Mouse (Mus musculus): ENCODE results near the gene Gdpd5. TPM values are rescaled to one million over a fixed set of nuclear protein-coding genes. Genes with fewer than 3 reads are reported as not detected.

The Gdpd5 gene
- polyA plus RNA-seq, 1 experiment from 2014 or later, result 10.8 TPM

- Histone ChIP-seq H3K27me3 (no peaks in the 10 kb centered on the region), H3K9me3 (no peaks in the 10 kb centered on the region), H3K4me3 (peak overlapping the region; percentile 60), H3K27ac (peak overlapping the region; percentile 95), H3K4me2 (peak overlapping the region; percentile 83), H3K4me1 (peaks cover 36% of the 10 kb centered on the region), H3K36me3 (peaks cover 22% of the 10 kb centered on the region), H3K9ac (peak overlapping the region; percentile 86)
- peak; percentile 77 for ATAC-seq (ENCODE audit: insufficient number of reproducible peaks, insufficient read depth, low FRiP score, low TSS enrichment, low read depth)
- under 1% methylated on average over 109 of the region's 145 CpGs for WGBS
These were observed 87.3 kb downstream of the Gdpd5 start for GRCm38 (mm10) chr7:99468283-99469132.

- H3K36me3 ChIP-seq, result peaks cover 36% of the 10 kb centered on the region
- H3K4me1 ChIP-seq, result peaks cover 36% of the 10 kb centered on the region
- H3K27ac ChIP-seq, result no peak overlapping the region
- peak overlapping the region; percentile 86; the same call in 1 of the 2 replicates for H3K9ac ChIP-seq
- no peak for ATAC-seq (ENCODE audit: insufficient number of reproducible peaks, insufficient read depth, low FRiP score, low TSS enrichment, low read depth)
- H3K4me3 ChIP-seq, result no peak overlapping the region
- H3K9me3 ChIP-seq, result no peaks in the 10 kb centered on the region
- peak overlapping the region; percentile 83; the same call in 1 of the 2 replicates for H3K4me2 ChIP-seq
- H3K27me3 ChIP-seq, result no peaks in the 10 kb centered on the region
- WGBS, result 82% methylated on average over 17 of the region's 17 CpGs
These were observed 88.6 kb downstream of the Gdpd5 start for GRCm38 (mm10) chr7:99469680-99470405.

DNA sequence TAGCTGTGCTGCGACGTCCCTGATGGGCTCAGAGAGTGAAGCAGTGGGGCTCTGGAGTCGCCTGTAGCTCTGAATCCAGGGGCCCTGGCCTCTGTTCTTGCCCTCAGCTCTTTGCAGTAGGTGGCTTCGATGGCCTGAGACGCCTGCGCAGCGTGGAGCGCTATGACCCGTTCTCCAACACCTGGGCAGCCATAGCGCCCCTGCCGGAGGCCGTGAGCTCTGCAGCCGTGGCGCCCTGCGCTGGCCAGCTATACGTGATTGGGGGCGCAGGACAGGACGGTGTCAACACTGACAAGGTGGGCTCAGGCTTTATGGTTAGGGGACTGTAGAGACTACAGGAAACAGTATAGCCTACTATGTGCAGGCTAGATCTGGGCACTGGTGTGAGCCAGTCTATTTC, 90.4 kb downstream of the Gdpd5 start:
- 54% methylated on average over 18 of the region's 18 CpGs for WGBS
- Histone ChIP-seq H3K4me3 (no peak overlapping the region), H3K4me1 (peaks cover 19% of the 10 kb centered on the region), H3K27me3 (no peaks in the 10 kb centered on the region), H3K9me3 (no peaks in the 10 kb centered on the region), H3K9ac (no peak overlapping the region), H3K4me2 (no peak overlapping the region), H3K27ac (no peak overlapping the region), H3K36me3 (peaks cover 49% of the 10 kb centered on the region)
- ATAC-seq (ENCODE audit: insufficient number of reproducible peaks, insufficient read depth, low FRiP score, low TSS enrichment, low read depth), result no peak

DNA sequence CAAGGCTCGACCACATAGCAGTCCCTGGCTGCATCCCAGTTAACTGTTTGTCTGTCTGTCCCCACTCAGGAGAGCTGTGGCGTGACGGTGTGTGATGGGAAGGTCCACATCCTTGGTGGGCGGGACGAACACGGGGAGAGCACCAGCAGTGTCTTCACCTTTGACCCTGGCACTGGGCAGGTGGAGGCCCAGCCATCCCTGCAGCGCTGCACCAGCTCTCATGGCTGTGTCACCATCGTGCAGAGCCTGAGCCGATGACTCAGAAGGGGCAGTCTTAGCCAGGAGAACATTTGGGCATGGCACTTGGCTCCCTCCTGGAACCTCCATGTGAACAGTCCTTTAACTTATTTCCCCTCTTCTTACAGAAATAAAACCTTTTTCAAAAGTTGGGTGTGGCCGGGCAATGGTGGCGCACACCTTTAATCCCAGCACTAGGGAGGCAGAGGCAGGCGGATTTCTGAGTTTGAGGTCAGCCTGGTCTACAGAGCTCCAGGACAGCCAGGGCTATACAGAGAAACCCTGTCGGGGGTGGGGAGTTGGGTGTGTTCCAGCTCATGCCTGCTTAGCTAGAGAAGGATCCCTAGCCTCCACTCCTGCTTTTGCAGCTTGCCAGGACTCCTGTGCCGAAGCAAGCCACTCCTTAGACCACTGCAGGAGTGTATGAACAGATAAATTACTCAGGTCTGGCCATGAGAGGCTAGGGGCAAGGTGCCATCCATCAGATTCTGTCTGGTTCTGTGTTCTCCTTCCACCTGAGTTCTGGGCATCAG, 92.6 kb downstream of the Gdpd5 start:
- H3K4me2 ChIP-seq, result no peak overlapping the region
- peaks cover 72% of the 10 kb centered on the region for H3K36me3 ChIP-seq
- no peak overlapping the region for H3K4me3 ChIP-seq
- WGBS, result 90% methylated on average over 14 of the region's 14 CpGs
- H3K9me3 ChIP-seq, result no peaks in the 10 kb centered on the region
- H3K27ac ChIP-seq, result no peak overlapping the region
- no peak overlapping the region for H3K9ac ChIP-seq
- no peak for ATAC-seq (ENCODE audit: insufficient number of reproducible peaks, insufficient read depth, low FRiP score, low TSS enrichment, low read depth)
- H3K27me3 ChIP-seq, result no peaks in the 10 kb centered on the region
- H3K4me1 ChIP-seq, result peaks cover 5% of the 10 kb centered on the region; the same call in 1 of the 2 replicates

- ATAC-seq (ENCODE audit: insufficient number of reproducible peaks, insufficient read depth, low FRiP score, low TSS enrichment, low read depth), result no peak
- Histone ChIP-seq H3K27me3 (no peaks in the 10 kb centered on the region), H3K9ac (no peak overlapping the region), H3K4me1 (0 out of 2 replicates have a peak, but pooled peaks cover 4% of the 10 kb centered on the region), H3K4me3 (no peak overlapping the region), H3K9me3 (no peaks in the 10 kb centered on the region), H3K36me3 (peaks cover 83% of the 10 kb centered on the region), H3K4me2 (no peak overlapping the region), H3K27ac (no peak overlapping the region)
- 70% methylated on average over 12 of the region's 12 CpGs for WGBS
These were observed 93.8 kb downstream of the Gdpd5 start for GRCm38 (mm10) chr7:99474836-99475561.

GRCm38 (mm10) chr7:99475562-99475911, 94.3 kb downstream of the Gdpd5 start:
- Histone ChIP-seq H3K36me3 (peaks cover 89% of the 10 kb centered on the region), H3K9me3 (no peaks in the 10 kb centered on the region), H3K4me2 (no peak overlapping the region), H3K4me1 (peaks cover 9% of the 10 kb centered on the region), H3K27ac (no peak overlapping the region), H3K27me3 (no peaks in the 10 kb centered on the region), H3K9ac (no peak overlapping the region), H3K4me3 (no peak overlapping the region)
- ATAC-seq (ENCODE audit: insufficient number of reproducible peaks, insufficient read depth, low FRiP score, low TSS enrichment, low read depth), result no peak
- 78% methylated on average over 2 of the region's 2 CpGs for WGBS

- WGBS, result 26% methylated on average over 3 of the region's 3 CpGs
- peaks cover 96% of the 10 kb centered on the region for H3K36me3 ChIP-seq
These were observed 95.4 kb downstream of the Gdpd5 start for GRCm38 (mm10) chr7:99476558-99477114.

DNA sequence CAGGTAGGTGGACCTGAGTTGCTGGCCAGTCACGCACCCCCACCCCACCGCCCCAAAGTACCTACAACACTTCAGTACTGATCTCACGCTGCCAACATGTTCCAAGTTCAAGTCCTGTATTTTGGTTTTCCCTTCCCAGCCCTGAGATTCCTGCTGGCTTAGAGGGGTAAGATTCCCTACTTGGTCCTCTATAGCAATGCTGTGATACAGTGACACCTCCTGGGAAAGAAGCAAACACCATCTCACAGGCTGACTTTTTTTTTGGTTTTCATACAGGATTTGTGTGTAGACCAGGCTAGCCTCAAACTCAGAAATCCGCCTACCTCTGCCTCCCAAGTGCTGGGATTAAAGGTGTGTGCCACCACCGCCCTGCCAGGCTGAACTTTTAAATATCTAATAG, 96.0 kb downstream of the Gdpd5 start:
- H3K27ac ChIP-seq, result no peak overlapping the region
- no peaks in the 10 kb centered on the region for H3K9me3 ChIP-seq
- peaks cover 25% of the 10 kb centered on the region for H3K4me1 ChIP-seq
- 86% methylated on average over 5 of the region's 5 CpGs for WGBS
- no peak for ATAC-seq (ENCODE audit: insufficient number of reproducible peaks, insufficient read depth, low FRiP score, low TSS enrichment, low read depth)
- peaks cover 96% of the 10 kb centered on the region for H3K36me3 ChIP-seq
- H3K4me3 ChIP-seq, result no peak overlapping the region
- H3K4me2 ChIP-seq, result no peak overlapping the region
- H3K27me3 ChIP-seq, result no peaks in the 10 kb centered on the region
- no peak overlapping the region for H3K9ac ChIP-seq

More at GRCm38 (mm10) chr7:99476558-99477114, 95.4 kb downstream of the Gdpd5 start:
- peaks cover 20% of the 10 kb centered on the region for H3K4me1 ChIP-seq
- no peaks in the 10 kb centered on the region for H3K9me3 ChIP-seq
- H3K9ac ChIP-seq, result no peak overlapping the region
- H3K4me2 ChIP-seq, result no peak overlapping the region
- ATAC-seq (ENCODE audit: insufficient number of reproducible peaks, insufficient read depth, low FRiP score, low TSS enrichment, low read depth), result no peak
- H3K4me3 ChIP-seq, result no peak overlapping the region
- no peak overlapping the region for H3K27ac ChIP-seq
- no peaks in the 10 kb centered on the region for H3K27me3 ChIP-seq

- H3K9me3 ChIP-seq, result no peaks in the 10 kb centered on the region
- H3K27ac ChIP-seq, result peak overlapping the region; percentile 89; the same call in 1 of the 2 replicates
- no peak for ATAC-seq (ENCODE audit: insufficient number of reproducible peaks, insufficient read depth, low FRiP score, low TSS enrichment, low read depth)
- peaks cover 32% of the 10 kb centered on the region for H3K4me1 ChIP-seq
- WGBS, result 2% methylated on average over 6 of the region's 6 CpGs
- peaks cover 8% of the 10 kb centered on the region; the same call in 1 of the 2 replicates for H3K27me3 ChIP-seq
- peak overlapping the region; percentile 93 for H3K4me3 ChIP-seq
- peaks cover 49% of the 10 kb centered on the region for H3K36me3 ChIP-seq
- peak overlapping the region; percentile 99 for H3K9ac ChIP-seq
- H3K4me2 ChIP-seq, result peak overlapping the region; percentile 93
These were observed 101.4 kb downstream of the Gdpd5 start for GRCm38 (mm10) chr7:99482637-99483036.

- H3K27ac ChIP-seq, result peak within 1 kb of the TSS; percentile 89
- peak within 1 kb of the TSS; percentile 99 for H3K9ac ChIP-seq
- under 1% methylated on average over 45 of the region's 45 CpGs for WGBS
- ATAC-seq (ENCODE audit: insufficient number of reproducible peaks, insufficient read depth, low FRiP score, low TSS enrichment, low read depth), result peak; percentile 90
- H3K36me3 ChIP-seq, result peaks cover 42% of the 10 kb centered on the region
- H3K4me1 ChIP-seq, result peaks cover 32% of the 10 kb centered on the region
- H3K4me3 ChIP-seq, result peak within 1 kb of the TSS; percentile 93
- no peaks in the 10 kb centered on the region for H3K9me3 ChIP-seq
- peak within 1 kb of the TSS; percentile 93 for H3K4me2 ChIP-seq
- H3K27me3 ChIP-seq, result peaks cover 8% of the 10 kb centered on the region; the same call in 1 of the 2 replicates
These were observed 102.2 kb downstream of the Gdpd5 start, which contains the start of gene Rps3 for GRCm38 (mm10) chr7:99483271-99483923. Gene Rps3 (minus strand): TSS chr7:99483738.

All from embryonic facial prominence, embryonic 13.5 days (tissue).